Mouse (Mus musculus) kidney, postnatal 36 days (tissue): ENCODE measurements around the gene Eif3c.

ENCODE experiments used
- DNase-seq, 2 experiments: peaks; one replicate each; pipeline ENCODE4 v3.0.0; 2021 to 2022; ENCODE audit warnings: mixed read lengths in 2 of 2

The Eif3c gene

GRCm38 (mm10) chr7:126545631-126546030 lies 20.6 kb downstream of the Eif3c start:
- no peak for DNase-seq

- no peak for DNase-seq
Measured at GRCm38 (mm10) chr7:126541661-126542060, 24.6 kb downstream of the Eif3c start.

- DNase-seq, result peak; percentile 29 to 50
Measured at GRCm38 (mm10) chr7:126537820-126538585, 28.2 kb downstream of the Eif3c start.

GRCm38 (mm10) chr7:126536466-126536865 lies 29.7 kb downstream of the Eif3c start:
- no peak for DNase-seq

GRCm38 (mm10) chr7:126535766-126536165 lies 30.4 kb downstream of the Eif3c start:
- DNase-seq, result peak; percentile 4 to 49

- DNase-seq, result no peak
Measured at GRCm38 (mm10) chr7:126533434-126533833, 32.8 kb downstream of the Eif3c start.

- peak; percentile 32 to 47 for DNase-seq
Measured at GRCm38 (mm10) chr7:126528166-126528577, 38.0 kb downstream of the Eif3c start.

- DNase-seq, result no peak
Measured at GRCm38 (mm10) chr7:126523316-126523715, 42.9 kb downstream of the Eif3c start.

- DNase-seq, result peak; percentile 18 to 37
Measured at GRCm38 (mm10) chr7:126519513-126519912, 46.7 kb downstream of the Eif3c start.

DNA sequence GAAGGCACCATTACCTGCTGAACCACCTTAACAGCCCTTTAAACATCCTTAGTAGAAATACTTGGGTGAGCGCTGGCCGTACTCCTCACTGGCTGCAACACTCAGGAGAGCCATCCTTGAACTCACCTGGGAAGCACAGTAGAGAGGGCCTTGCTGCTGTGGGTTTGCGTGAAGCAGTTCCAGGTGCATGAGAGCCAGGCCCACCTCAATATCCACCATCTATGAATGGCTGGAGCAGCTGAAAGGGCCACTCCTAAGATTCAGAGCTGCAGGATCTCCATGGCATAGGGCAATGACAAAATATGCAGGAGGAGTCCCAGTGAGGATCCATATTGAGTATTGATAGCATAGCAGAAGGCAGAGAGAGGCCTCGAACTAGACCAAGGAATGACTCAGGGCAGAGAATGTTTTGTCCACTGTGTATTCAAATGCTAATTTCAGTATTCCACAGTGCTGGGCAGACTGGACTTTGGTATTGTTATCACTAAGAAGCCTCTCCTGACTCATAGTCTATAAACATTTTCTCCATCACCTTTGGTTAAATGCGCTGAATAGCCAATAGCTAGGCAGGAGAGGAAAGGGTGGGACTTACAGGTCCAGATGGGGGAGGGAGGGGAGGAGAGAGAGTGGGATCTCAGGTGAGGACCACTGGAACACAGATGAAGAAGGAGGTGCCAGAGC lies 47.8 kb downstream of the Eif3c start:
- DNase-seq, result no peak

GRCm38 (mm10) chr7:126511287-126511686 lies 54.9 kb downstream of the Eif3c start:
- no peak for DNase-seq

GRCm38 (mm10) chr7:126507126-126507778 lies 59.0 kb downstream of the Eif3c start:
- no peak for DNase-seq

GRCm38 (mm10) chr7:126504913-126505312 lies 61.3 kb downstream of the Eif3c start:
- no peak for DNase-seq

- DNase-seq, result peak; percentile 99 to 100
Measured at GRCm38 (mm10) chr7:126503273-126503878, 62.8 kb downstream of the Eif3c start, which contains the start of gene Atxn2l. Gene Atxn2l (minus strand): TSS chr7:126503437.

- DNase-seq, result no peak
Measured at GRCm38 (mm10) chr7:126502751-126503150, 63.5 kb downstream of the Eif3c start.

DNA sequence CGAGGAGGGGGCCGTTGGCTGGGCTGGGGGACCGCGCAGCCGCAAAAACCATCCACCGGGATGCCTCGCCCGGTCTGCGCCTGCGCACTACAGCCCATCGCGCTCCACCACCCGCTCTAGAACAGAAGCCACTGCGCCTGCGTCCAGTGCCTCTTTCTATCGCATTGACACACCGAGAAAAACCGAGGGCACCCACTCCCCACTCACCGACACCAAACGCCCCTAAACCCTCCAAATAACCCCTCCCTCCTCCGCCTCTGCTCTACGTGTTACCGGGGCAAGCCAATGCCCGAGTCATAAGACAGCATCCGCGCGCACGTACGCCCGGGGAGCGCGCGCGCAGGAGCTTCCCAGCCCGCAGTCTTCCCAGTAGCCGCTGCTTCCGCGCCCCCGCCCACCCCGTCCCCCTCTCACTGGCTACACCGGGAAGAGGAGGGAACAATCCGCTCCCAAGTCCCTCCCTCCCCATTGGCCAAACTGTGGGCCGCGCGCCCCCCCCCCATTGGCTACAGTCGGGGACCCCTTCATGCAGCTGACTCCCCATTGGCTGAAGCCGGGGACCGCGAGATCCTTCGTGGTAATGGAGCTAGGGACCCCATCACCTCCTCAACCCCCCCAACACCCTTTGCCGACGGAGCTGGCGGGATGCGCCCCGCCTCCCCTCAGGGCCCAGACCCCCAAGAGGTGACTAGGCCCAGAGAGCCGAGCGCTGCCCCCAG lies 64.0 kb downstream of the Eif3c start:
- peak; percentile 95 for DNase-seq

DNA sequence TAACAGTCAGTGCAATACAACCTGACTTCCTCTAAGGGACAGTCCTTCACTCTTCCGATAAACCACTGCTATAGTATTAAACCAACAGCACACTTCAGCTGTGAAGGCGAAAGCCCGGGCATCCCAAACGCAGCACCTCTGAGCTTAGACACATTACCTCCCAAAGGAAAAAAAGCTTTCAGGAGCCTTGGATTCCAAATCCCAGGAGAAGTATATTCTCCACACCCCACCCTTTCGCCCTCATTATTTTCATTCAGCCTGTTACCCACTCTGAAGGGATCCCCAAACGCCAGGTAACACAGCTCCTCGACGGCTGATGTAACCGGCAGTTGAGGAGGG lies 64.6 kb downstream of the Eif3c start:
- no peak for DNase-seq

GRCm38 (mm10) chr7:126499416-126499815 lies 66.8 kb downstream of the Eif3c start:
- DNase-seq, result no peak

DNA sequence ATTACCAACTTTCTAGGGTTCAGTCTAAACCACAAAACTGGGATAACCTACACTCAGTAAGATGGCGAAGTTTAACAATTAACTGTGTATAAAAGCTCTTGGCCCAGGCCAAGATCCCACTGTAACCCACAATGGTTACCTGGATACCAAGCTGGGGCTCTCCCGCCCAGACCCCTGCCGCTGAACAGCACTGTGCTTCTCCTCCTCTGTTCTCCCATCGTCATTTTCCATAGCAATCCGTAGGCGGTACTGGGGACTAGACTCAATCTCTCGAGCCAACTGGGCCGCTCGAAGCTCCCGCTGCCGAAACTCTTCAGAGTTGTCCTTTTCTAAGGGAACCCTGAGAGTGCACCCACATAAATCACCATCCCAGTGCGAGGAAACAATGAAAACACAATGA lies 68.2 kb downstream of the Eif3c start:
- no peak for DNase-seq

GRCm38 (mm10) chr7:126496475-126496874 lies 69.7 kb downstream of the Eif3c start:
- DNase-seq, result no peak
